Mouse (Mus musculus) gonadal fat pad, adult 2 months (tissue): ENCODE results near the gene Izumo1. TPM values are rescaled to one million over a fixed set of nuclear protein-coding genes. Genes with fewer than 3 reads are reported as not detected.

Experiments used
- DNase-seq: peaks from one replicate; pipeline ENCODE4 v3.0.0-alpha.2; 2012; ENCODE audit warnings: low read depth
- polyA plus RNA-seq: library from polyadenylated mRNA; depleted of rRNA; stranded (reverse); fragments of >200 nt; gene quantifications from 2 replicates; pipeline ENCODE4 v1.2.3, GENCODE M21; 2012; rRNA removed

Izumo1 gene
- polyA plus RNA-seq = 0.58 and 0.75 TPM in 2 replicates

DNA sequence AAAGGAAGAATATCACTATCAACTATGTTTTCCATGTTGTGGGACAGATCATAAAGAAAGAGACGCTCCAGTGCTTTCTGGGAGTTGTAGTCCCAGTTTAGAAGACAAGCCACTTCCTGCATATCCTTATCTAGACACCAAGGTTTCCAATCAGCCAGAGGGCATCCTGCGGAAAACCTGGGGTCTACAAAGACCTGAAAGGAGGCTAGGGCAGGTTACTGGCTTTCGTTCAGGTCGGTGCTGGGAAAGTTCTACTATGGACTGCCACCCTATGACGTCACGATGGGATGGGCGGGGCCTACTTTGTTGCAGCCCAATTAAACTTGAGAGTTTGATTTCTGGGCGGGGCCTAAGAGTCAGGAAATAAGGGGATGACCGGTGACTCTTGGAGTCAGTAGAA, at the start of gene Izumo1:
Gene Izumo1, plus strand, starts transcription at position 369 of the 400 bp plus-strand sequence.
- no peak for DNase-seq

DNA sequence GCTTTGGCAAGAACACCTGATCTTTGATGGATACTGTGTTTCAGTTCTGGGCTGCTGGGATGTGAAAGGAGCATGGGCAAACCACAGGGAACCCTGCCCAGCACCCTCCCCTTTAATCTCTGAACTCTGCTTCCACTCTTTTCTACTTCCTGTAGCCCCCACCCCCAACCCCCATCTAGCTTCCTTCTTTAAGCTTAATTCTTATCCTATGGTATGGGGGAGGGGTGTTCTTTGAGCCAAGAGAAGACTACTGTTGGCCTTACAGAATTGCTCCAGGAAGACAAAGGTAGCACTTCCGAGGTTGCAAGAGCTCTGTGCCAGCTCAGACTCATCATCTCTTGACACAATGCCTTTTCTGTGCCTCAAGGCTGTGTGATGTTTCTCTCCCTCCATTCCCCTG, 49.6 kb upstream of the Izumo1 start:
- DNase-seq = no peak

DNA sequence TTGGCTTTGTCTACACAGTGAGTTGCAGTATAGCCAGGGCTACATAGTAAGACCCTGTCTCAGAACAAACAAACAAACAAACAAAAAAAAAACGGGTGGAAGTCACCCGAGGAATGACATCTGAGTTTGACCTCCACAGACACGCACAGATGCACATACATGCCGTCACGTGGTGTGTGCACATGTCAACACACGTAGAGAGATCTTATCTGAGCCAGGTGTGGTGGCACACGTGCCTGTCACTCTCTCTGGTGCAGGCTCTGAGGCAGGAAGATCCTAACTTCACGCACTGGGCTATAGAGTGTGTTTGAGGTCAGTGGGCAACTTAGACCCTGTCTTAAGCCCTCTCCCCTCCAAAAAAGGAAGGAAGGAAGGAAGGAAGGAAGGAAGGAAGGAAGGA, 47.7 kb upstream of the Izumo1 start:
- no peak for DNase-seq

DNA sequence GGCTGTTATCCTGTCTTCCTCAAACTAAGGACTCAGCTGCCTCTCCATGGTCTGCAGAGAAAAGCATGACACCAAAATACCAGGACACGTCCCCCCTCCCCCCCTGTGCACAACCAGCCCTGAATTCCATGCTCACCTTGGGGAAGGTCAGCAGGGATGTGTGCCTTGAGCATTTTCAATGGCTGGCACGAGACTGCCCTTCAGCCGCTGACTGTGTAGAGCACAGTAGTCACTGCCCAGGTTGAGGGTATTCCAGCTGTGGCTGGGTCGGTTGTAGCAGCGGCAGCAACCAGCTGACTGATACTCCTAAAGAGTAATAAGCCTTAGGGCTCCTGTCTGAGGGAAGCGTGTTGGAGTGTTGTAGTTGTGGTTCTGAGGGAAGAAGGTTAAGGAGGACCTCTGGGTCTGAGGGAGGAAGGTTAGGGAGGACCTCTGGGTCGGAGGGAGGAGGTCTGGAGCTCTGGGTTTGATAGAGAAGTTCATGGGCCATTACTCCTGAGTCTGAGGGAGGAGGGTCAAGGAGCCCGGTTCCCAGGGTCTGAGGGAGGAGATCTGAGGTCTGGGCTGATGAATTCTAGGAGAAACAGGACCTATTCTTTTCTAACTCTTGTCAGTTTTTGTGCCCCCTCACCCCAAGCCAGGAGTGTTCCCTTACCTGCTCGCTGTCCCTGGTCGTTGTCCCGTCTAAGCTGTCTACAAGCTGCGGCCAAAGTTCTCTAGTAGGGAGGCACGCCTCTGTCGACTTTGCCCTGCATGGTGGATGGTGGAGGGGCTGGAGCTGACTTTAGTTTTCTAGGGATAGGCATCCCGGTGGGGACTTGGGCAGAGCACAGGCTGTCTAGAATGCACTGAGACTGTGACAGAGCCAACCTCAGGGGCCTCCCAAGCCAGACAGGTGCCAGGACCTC, 46.9 kb upstream of the Izumo1 start:
- DNase-seq = no peak

DNA sequence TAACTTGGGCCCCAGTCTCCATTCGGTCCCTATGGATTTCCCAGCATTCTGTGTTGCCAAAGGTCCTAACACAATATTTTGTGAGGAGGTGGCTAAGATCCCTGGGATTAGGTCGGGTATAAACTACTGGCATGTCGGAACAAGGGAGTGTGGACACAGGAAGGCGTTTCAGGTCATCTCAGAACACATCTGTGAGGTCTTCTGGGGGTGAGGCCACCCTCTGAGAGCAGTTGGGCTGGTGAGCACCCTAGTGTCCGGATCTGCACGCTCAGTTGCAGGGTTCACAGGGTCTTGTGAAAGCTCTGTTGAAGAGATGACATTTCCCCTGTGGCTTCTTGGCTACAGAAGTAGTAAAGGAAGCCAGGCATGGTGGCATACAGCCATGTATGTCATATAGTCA, 35.7 kb upstream of the Izumo1 start:
- peak; percentile 71 for DNase-seq

DNA sequence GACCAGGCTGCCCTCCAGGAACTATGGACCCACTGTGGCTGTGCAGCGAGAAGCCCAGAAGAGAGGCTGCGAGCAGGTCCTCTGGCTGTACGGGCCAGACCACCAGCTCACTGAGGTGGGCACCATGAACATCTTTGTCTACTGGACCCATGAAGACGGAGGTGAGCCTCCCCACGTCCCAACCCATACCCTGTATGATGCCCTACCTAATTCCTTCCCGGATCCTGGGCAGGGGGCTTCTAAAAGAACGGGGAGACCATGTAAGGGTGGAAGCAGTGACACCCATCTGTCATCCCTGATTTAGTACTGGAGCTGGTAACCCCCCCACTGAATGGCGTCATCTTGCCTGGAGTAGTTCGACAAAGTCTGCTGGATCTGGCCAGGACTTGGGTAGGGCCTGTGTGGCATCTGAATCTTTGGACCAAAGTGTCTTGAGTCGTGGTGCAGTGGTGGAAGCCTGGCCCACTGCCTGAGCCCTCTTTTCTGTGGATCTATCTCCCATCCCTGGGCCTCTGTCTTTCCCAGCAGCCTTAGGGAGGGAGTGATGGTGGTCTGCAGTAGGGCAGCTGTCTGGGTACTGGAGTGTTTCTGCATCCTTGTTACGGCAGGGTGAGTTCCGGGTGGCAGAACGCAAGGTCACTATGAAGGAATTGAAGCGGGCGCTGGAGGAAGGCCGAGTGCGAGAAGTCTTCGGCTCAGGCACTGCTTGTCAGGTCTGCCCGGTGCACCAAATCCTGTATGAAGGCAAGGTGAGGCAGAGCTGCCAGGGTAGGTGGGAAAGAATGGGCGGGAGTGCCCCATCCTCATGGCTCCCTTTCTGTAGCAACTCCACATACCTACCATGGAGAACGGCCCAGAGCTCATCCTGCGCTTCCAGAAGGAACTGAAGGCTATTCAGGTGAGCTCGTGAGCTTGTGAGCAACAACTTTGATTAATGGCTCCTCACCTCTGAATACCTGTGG, 33.7 kb upstream of the Izumo1 start:
- no peak for DNase-seq

DNA sequence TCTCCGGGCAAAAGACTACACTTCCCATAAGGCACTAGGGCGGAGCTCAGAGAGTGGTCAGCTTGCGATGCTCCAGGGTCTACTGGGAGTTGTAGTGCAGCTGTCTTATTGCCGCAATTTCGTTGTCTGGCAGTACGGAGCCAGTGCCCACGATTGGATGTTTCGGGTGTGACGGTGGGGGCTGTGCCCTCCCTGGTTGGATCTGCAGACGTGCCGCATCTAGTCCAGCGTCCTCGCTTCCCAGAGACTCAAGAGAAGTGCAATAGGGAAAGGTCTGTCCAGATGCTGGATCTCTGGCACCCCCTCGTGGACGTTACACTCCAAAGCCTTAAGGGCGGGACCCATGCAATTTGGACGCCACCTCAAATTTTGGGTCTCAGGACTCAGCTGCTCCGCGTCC, 32.4 kb upstream of the Izumo1 start:
- DNase-seq = peak; percentile 74

DNA sequence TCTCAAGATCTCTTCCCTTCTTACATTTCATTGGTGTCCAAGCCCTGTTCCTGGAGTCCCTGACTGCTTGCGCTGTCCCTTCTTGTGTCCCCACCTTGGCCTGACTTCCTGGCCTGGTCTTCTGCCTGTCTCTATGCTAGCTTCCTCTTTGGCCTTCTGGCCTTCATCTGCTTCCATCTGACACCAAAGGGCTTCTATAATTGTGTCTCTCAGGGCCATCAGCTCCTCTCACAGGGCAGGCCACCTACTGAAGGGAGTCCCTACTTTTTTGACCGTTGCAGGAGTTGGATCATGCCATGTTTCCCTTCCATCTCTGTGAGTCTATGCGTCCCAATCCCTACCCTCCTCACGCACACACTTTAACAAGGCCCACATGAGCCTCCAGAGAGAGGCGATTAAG, 31.7 kb upstream of the Izumo1 start:
- DNase-seq = no peak

DNA sequence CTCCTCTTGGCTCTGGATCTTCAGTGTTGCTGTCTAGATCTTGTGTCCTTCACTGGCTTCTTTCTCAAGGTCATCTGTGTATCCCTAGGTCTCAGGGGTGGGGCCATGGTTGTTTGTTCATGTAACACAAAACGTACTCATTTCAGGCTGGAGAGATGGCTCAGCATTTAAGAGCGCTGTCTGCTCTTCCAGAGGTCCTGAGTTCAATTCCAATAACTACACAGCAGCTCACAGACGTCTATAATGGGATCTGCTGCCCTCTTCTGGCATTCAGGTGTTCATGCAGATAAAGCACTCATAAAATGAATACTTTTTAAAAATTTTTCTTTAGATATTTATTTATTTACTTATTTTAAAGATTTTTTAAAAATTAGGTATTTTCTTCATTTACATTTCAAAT, 30.7 kb upstream of the Izumo1 start:
- no peak for DNase-seq

DNA sequence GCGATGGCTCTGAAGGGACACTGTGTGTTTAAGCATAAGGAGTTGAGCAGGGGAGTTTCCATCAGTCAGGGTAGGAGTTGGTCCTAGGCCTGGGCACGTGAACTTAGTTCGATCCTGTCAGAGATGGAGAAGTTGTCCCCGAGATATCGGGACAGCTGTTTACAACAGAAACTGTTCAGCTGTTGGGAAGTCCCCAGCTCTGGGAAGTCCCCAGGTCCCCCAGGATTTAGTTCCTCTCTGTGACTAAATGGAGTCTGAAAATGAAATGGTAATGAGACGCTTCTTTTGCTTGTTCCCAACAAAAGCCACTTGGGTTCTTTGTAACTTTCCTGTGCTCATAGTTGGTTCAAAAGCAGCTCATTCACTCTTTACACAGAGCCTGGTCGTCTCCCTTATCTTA, 29.7 kb upstream of the Izumo1 start:
- DNase-seq = no peak

DNA sequence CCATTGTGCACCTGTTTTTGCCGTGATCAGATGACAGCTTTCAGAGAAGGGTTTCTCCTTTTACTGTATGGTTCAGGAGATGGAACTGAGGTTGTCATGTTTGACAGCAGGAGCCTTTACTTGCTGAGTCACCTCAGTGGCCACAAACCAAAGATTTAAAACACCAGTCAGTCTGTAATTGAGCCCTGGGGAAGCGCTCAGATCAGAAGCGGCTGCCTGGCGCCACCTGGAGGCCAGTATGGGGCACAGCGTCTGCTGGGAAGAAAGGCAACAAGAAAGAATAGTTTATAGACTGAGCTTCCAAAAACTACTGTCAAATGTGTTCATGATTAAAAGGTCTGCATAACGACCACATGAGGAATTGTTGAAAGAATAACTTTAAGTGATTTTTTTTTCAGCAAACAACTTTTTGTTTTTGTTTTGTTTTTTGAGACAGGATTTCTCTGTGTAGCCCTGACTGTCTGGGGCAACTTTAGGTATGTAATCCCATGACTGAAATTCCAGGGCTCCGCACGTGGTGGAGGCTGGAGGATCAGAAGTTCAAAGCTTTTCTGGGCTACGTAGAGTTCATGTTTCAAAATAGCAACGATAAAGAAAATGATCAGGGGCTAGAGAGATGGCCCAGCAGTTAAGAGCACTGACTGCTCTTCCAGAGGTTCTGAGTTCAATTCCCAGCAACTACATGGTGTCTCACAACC, 28.3 kb upstream of the Izumo1 start:
- DNase-seq = no peak

DNA sequence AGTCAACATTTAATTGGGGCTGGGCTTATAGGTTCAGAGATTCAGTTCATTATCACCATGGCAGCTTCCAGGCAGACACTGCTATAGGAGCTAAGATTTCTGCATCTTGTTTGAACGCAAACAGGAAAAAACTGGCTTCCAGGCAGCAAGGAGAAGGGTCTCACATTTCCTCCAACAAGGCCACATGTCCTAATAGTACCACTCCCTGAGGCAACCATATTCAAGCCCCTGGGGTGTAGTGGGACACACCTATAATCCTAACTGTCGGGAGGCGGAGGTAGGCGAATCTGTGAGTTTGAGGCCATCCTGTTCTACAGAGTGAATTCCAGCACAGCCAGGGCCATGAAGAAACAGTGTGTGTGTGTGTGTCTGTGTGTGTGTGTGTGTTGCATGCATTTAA, 26.4 kb upstream of the Izumo1 start:
- DNase-seq = no peak

DNA sequence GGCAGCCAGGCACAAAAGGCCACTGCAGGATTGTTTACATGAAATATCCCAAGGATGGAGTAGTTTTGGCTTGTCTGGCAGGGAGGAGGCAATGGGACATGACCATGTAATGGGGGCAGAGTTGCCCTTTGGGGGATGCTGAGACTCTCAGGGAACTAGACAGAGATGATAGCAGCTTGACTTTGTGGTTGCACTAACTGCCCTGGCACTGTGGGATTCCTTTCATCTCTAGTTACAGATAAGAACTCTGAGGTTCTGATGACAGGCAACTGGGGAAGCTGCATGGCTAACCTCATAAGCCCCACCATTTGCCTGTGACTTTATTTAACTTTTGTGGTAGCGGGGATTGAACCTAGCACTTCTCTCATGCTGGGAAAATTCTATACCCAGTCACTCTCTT, 25.5 kb upstream of the Izumo1 start:
- DNase-seq = no peak

DNA sequence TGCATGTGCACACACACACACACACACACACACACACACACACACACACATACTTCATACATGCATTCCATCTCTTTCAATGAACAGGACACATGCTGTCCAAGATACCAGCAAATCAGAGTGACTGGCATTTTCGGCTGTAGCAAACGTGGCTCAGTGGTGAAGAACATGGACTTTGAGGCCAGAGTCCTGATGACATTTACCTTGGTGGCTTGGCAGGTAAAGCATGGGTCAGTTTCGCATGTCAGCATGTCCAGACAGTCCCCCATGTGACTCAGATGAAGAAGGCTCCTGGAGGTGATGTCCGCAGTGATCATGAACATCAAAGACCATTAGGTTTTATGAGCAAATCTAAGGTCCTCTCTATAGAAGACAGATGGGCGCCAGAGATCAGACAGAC, 24.6 kb upstream of the Izumo1 start:
- DNase-seq = no peak

DNA sequence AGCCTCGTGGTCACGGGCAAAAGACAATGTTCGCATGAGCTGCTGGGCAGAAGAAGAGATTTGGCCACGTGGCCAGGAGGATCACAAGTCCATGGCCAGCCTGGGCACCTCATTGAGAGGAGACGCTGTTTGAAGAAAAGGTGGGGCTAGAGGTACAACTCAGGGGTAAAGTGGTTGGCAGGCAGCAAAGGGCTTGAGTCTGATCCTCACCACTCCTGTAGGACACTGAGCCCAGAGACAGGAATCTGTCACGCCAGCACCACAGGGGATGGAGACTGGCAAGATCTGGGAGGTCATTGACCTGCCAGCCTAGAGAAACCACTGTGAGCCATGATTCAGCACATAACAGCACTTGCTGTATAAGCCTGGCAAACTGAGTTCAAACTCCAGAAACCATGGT, 24.1 kb upstream of the Izumo1 start:
- no peak for DNase-seq

DNA sequence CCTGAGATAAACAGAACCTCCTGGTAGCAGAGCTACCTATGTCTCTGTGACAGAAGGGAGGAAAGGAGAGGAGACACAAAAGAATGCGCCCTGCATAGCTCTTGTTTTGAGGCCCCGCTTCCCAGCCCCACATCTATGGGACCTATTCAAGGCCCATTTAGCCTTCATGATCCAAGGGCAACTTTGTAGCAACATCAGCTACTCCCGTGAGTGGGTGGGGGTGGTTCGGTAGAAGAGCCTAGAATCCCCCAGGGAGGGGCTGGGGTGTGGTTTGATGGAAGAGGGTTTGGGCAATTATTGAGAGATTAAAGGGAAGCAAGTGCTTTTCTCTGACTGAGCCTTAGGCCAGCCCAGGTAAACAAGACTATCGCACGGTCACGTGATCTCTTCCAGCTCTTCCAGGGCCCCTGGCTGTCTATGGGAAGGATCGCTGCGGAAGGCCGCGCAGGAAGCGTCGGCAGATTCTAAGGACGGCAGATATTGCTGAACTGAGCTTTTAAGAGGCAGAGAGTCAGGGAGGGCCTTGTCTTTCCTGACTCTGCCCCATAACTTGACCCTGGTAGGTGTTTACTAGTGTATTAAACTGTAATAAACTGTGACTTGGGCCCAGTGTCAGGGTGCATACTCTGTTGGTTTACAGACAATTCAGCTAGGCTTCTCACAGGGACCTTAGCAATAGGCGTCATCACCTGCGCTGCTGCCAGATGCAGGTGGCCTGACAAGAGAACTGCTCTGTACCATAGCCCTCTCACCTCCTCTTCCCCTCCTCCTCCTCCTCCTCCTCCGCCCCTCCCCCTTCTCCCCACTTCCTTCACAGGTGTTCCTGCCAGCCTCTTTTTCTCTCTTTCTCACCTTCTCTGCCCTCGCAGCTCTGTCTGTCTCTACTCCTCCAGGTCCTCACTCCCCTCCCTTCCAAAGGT, 22.4 kb upstream of the Izumo1 start:
- no peak for DNase-seq

DNA sequence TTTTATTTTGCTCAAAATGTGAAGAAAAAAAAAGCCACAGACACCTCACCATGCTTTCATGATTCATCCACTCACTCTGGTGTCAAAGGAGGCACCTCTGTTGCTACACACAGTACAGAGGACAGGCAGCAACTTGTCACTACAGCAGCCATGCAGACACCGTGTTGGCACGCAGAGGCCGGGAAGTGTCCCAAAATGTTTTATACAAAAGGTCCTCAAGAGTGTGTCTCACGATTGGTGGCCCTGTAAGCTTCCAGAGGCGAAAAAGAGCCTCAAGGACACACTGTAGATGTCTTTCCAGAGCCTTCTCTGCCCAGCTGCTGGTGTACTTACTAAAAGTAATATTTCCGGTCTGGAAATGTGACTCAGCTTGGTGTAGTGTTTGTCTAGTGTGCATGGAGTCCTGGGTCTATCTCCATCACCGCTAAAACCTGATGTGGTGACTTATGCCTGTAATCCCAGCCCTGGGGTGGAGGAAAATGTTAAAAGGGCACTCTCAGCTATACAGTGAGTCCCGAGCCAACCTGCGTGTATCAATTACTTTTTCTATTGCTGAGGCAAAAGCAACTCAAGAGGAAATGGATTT, 15.8 kb upstream of the Izumo1 start:
- DNase-seq = no peak

DNA sequence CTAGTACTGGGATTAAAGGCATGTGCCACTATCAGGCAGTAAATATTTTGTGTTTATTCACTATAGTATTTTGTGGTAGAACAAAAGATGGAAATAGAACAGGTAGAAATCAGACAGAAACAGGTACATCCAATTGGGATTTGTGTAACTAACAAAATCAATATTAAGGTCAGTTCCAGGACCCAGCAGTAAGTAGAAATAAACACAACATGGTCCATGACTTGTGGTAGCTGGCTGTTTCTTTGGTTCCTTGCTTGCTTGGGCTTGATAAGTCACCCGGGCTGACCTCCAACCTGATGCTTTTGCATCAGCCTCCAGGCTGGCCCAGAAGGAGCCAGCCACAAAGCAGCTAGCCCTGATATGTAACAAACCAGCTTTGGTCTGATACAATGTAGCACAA, 12.1 kb upstream of the Izumo1 start:
- DNase-seq = no peak

DNA sequence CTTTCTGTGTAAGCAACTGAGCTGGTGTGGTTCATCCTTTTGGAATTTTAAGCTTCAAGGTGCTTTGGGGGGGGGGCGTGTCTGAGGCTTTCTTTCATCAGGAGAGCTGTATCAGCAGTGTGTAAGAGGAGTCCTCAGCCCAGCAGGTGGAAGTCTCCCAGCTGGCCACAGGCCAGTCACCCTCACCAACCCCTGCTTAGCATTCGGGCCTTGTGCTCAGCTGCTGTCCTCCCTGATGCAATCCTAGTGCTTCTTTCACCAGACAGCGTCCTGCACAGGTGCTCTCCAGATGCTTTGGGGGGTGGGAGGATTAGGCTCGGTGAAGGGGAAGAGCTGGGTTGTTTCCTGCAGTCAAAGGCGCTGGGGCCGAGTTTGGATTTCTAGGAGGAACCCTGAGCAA, 5.3 kb upstream of the Izumo1 start:
- DNase-seq = no peak

DNA sequence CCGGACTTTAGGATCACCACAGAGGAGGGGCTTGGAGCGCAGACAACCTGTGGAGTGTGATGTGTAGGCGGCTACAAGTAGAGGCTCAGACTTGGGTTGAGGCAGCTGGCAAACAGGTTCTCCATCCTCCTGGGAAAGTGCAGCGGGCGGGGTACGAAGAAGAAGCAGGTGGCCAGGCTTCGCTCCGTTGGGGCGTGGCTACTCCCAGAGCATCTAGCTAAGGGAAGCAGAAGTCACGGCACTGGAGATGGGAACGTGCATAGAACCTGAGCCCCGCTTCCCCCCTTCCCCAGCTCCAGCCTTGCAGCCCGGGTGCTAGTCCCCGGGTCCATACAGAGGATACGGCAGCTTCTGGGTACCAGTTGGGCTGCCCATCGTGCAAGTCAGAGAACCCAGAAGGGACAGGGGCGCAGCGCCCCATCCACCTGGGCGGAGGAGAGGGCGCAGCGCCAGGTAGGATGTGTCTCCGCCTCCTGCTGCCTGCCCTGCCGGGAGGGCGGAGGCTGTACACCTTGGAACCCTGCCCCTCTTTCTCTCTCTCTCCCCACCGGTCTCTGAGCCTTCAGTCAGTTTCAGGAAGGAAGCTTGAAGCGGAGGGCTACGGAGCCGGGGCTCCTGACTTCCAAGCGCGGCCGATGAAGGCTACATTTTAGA, 4.4 kb upstream of the Izumo1 start, which contains the start of gene Fut1:
Gene Fut1, plus strand, starts transcription at position 248 of the 654 bp plus-strand sequence.
- DNase-seq = no peak
